Mouse (Mus musculus) heart, embryonic 16.5 days (tissue): ENCODE results near the gene Dab1. TPM values are rescaled to one million over a fixed set of nuclear protein-coding genes. Genes with fewer than 3 reads are reported as not detected.

Source experiments
- ATAC-seq: fragments of 200-750 bp; cut with Nextera tagmentation; replicated peaks from 2 replicates; pipeline ENCODE4 v1.8.0; 2017; ENCODE audit warnings: moderate number of reproducible peaks; ENCODE audit not compliant: insufficient read depth, low FRiP score; ENCODE audit errors: extremely low read depth
- H3K27ac ChIP-seq: fragments of 300-500 bp; sonication (generic); 2 replicates; pipeline ENCODE4 v1.5.1; 2014; ENCODE audit warnings: mild to moderate bottlenecking, low read length, control low read depth, moderate library complexity
- H3K27me3 ChIP-seq: fragments of 300-500 bp; sonication (generic); 2 replicates; pipeline ENCODE4 v1.6.1; 2014; ENCODE audit warnings: low read length, mixed read lengths; ENCODE audit not compliant: control insufficient read depth, insufficient read depth
- H3K36me3 ChIP-seq: fragments of 300-500 bp; sonication (generic); 2 replicates; pipeline ENCODE4 v1.6.1; 2014; ENCODE audit not compliant: control insufficient read depth, insufficient read depth
- H3K4me1 ChIP-seq: fragments of 300-500 bp; sonication (generic); 2 replicates; pipeline ENCODE4 v1.6.1; 2014; ENCODE audit warnings: low read length, mixed read lengths; ENCODE audit not compliant: control insufficient read depth, insufficient read depth
- H3K4me2 ChIP-seq: fragments of 300-500 bp; sonication (generic); 2 replicates; pipeline ENCODE4 v1.6.1; 2014; ENCODE audit warnings: low read depth, mild to moderate bottlenecking, control low read depth, low read length
- H3K4me3 ChIP-seq: fragments of 300-500 bp; sonication (generic); 2 replicates; pipeline ENCODE4 v1.5.1; 2014; ENCODE audit warnings: mild to moderate bottlenecking, control low read depth, low read length
- H3K9ac ChIP-seq: fragments of 300-500 bp; sonication (generic); 2 replicates; pipeline ENCODE4 v1.6.1; 2014; ENCODE audit warnings: low read length, control low read depth
- H3K9me3 ChIP-seq: fragments of 300-500 bp; sonication (generic); replicated peaks from 2 replicates; pipeline ENCODE4 v1.6.1; 2016; ENCODE audit warnings: low read length; ENCODE audit not compliant: control insufficient read depth
- WGBS: fragments of 180-500 bp; shearing (Covaris S2); extraction: QIAGEN DNeasy Blood & Tissue Kit; methylation state at CpG from one replicate; pipeline ENCODE4 v1.1.7; 2014; 5-methylcytosine and 5-hydroxymethylcytosine counted together
- polyA plus RNA-seq: library from polyadenylated mRNA; unstranded; fragments of >200 nt; fragmentation: Nextera tagmentation; extraction: Ambion mirVana; gene quantifications from 2 replicates; pipeline ENCODE4 v1.2.1, GENCODE M21; 2015

Dab1 gene
- polyA plus RNA-seq, 1 experiment from 2014 or later = 0.85 TPM

DNA sequence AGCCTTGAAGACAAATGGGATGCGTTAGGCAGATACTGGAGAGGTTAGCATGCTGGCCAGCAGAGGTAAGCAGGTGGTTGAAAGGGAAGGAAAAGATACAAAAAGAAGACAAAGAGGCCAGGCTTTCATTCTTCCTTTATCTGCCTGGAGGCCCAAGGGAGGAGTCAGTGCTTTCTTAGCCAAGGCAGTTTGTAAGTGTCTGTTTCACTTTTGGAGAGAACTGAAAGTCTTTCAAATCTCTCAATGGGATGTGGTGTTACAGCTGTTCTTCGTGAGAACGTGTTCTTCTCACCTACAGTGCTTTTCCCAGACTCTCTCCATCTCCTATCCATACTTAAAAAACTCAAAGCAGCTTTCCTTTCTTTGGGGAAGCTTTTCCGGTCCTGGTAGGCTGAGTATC, 94.8 kb downstream of the Dab1 start:
- Histone ChIP-seq H3K9ac (no peak overlapping the region), H3K36me3 (no peaks in the 10 kb centered on the region), H3K4me1 (no peaks in the 10 kb centered on the region), H3K27ac (no peak overlapping the region), H3K9me3 (no peaks in the 10 kb centered on the region), H3K27me3 (no peaks in the 10 kb centered on the region), H3K4me2 (no peak overlapping the region), H3K4me3 (no peak overlapping the region)
- no peak for ATAC-seq
- WGBS = 78% methylated on average over 4 of the region's 4 CpGs

GRCm38 (mm10) chr4:103714991-103715390, 95.8 kb downstream of the Dab1 start:
- no peak overlapping the region for H3K27ac ChIP-seq
- no peaks in the 10 kb centered on the region for H3K27me3 ChIP-seq
- ATAC-seq = no peak
- no peaks in the 10 kb centered on the region for H3K36me3 ChIP-seq
- no peak overlapping the region for H3K4me3 ChIP-seq
- H3K9ac ChIP-seq = no peak overlapping the region
- H3K4me2 ChIP-seq = no peak overlapping the region
- no peaks in the 10 kb centered on the region for H3K9me3 ChIP-seq
- no peaks in the 10 kb centered on the region for H3K4me1 ChIP-seq
- WGBS = 50% methylated on average over 7 of the region's 7 CpGs

DNA sequence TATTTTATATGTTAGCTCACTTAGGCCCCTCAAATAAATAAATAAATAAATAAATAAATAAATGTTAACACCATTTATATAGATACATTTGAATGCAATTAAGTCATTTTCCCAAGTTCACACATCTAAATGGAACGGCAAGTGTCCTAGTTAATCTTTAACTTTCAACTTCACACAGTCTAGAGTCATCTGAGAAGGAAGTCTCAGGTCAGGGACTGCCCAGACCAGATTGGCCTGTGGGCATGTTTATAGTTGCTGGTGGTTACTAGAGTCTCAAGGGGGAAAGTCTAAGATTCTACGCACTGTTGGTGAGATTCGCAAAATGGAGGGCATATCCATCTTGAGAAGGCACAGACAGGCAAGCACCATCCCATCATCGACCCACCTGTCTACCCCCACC, 96.4 kb downstream of the Dab1 start:
- Histone ChIP-seq H3K36me3 (no peaks in the 10 kb centered on the region), H3K9ac (no peak overlapping the region), H3K9me3 (no peaks in the 10 kb centered on the region), H3K4me3 (no peak overlapping the region), H3K27me3 (no peaks in the 10 kb centered on the region), H3K4me2 (no peak overlapping the region), H3K27ac (no peak overlapping the region), H3K4me1 (no peaks in the 10 kb centered on the region)
- 77% methylated on average over 4 of the region's 4 CpGs for WGBS
- no peak for ATAC-seq

- no peaks in the 10 kb centered on the region for H3K36me3 ChIP-seq
- ATAC-seq = no peak
- no peak overlapping the region for H3K27ac ChIP-seq
- no peaks in the 10 kb centered on the region for H3K4me1 ChIP-seq
- no peaks in the 10 kb centered on the region for H3K27me3 ChIP-seq
- H3K4me2 ChIP-seq = no peak overlapping the region
- 79% methylated on average over 1 of the region's 1 CpGs for WGBS
- no peak overlapping the region for H3K4me3 ChIP-seq
- H3K9me3 ChIP-seq = no peaks in the 10 kb centered on the region
- no peak overlapping the region for H3K9ac ChIP-seq
These were observed 103.6 kb downstream of the Dab1 start for GRCm38 (mm10) chr4:103722738-103723137.

- no peak for ATAC-seq
- Histone ChIP-seq H3K27ac (no peak overlapping the region), H3K4me2 (no peak overlapping the region), H3K9ac (no peak overlapping the region), H3K4me3 (no peak overlapping the region), H3K36me3 (no peaks in the 10 kb centered on the region), H3K4me1 (no peaks in the 10 kb centered on the region), H3K9me3 (no peaks in the 10 kb centered on the region), H3K27me3 (no peaks in the 10 kb centered on the region)
- 86% methylated on average over 2 of the region's 2 CpGs for WGBS
These were observed 107.3 kb downstream of the Dab1 start for GRCm38 (mm10) chr4:103726486-103726885.

GRCm38 (mm10) chr4:103737185-103737584, 118.0 kb downstream of the Dab1 start:
- Histone ChIP-seq H3K4me3 (no peak overlapping the region), H3K9ac (no peak overlapping the region), H3K4me2 (no peak overlapping the region), H3K9me3 (no peaks in the 10 kb centered on the region), H3K27ac (no peak overlapping the region), H3K27me3 (no peaks in the 10 kb centered on the region), H3K36me3 (no peaks in the 10 kb centered on the region), H3K4me1 (no peaks in the 10 kb centered on the region)
- WGBS = 74% methylated on average over 6 of the region's 6 CpGs
- ATAC-seq = no peak

GRCm38 (mm10) chr4:103751249-103751855, 132.2 kb downstream of the Dab1 start:
- ATAC-seq = no peak
- Histone ChIP-seq H3K27ac (no peak overlapping the region), H3K36me3 (no peaks in the 10 kb centered on the region), H3K4me3 (no peak overlapping the region), H3K9ac (no peak overlapping the region), H3K27me3 (no peaks in the 10 kb centered on the region), H3K9me3 (no peaks in the 10 kb centered on the region), H3K4me1 (no peaks in the 10 kb centered on the region), H3K4me2 (no peak overlapping the region)
- 37% methylated on average over 4 of the region's 4 CpGs for WGBS

DNA sequence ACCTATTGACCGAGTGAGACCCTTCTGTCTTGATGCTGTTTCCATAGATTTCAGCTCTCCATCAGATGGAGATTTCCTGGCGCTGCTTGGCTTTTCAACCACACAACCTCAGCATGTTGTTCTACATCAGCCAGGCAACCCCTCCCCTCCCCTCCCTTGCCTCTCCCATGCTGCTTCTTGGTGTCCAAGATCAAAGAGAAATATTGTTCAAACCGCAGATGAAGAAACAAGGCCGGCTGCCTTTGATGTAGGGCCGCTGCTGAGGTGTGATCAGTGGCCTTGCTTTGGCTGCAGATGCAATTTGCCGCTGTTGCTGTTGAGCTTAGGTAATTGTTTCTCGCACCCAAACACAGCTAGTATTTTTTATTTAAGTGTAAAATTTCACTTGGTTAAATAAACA, 135.4 kb downstream of the Dab1 start:
- H3K4me2 ChIP-seq = no peak overlapping the region
- H3K4me3 ChIP-seq = no peak overlapping the region
- no peaks in the 10 kb centered on the region for H3K36me3 ChIP-seq
- 72% methylated on average over 7 of the region's 7 CpGs for WGBS
- H3K4me1 ChIP-seq = no peaks in the 10 kb centered on the region
- H3K27ac ChIP-seq = no peak overlapping the region
- no peak overlapping the region for H3K9ac ChIP-seq
- H3K27me3 ChIP-seq = no peaks in the 10 kb centered on the region
- H3K9me3 ChIP-seq = no peaks in the 10 kb centered on the region
- no peak for ATAC-seq

GRCm38 (mm10) chr4:103757241-103757640, 138.1 kb downstream of the Dab1 start:
- Histone ChIP-seq H3K27me3 (no peaks in the 10 kb centered on the region), H3K36me3 (no peaks in the 10 kb centered on the region), H3K4me2 (no peak overlapping the region), H3K4me1 (no peaks in the 10 kb centered on the region), H3K27ac (no peak overlapping the region), H3K9ac (no peak overlapping the region), H3K4me3 (no peak overlapping the region), H3K9me3 (no peaks in the 10 kb centered on the region)
- WGBS = 71% methylated on average over 3 of the region's 3 CpGs
- ATAC-seq = no peak
